Mouse (Mus musculus): ENCODE measurements around the gene Oas1a.

DNA sequence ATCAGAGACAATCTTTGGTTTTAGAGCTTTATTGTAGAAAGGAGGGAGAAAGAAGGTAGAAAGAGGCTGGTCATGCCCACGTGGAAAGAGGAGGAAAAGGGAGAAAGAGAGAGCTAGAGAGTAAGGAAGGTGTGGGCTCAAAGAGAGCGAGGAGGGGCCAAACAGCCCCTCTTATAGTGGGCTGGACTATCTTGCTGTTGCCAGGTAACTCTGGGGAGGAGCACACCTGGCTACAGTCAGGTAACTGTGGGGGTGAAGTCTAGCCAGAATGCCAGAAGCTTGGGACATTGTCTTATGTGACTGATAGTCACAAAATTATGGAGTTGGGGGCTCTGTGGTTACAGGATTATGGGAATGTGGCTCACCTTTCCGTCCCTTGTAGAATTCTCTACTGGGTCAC lies 37.2 kb downstream of the Oas1a start:
- TF ChIP-seq CHD2 (IDR thresholded peaks at IDR 0.05; ENCODE audit: low read depth, low read length) (no peak), HCFC1 (IDR thresholded peaks at IDR 0.05; ENCODE audit: borderline replicate concordance, insufficient read depth, low read length) (no peak), ZNF384 (IDR thresholded peaks at IDR 0.05; ENCODE audit: low read depth, low read length) (no peak)
